Mouse (Mus musculus): ENCODE results near the gene Pik3r2. TPM values are rescaled to one million over a fixed set of nuclear protein-coding genes. Genes with fewer than 3 reads are reported as not detected.

The Pik3r2 gene
- total RNA-seq, 2 experiments from 2014 or later = 6.6 to 16.6 TPM

DNA sequence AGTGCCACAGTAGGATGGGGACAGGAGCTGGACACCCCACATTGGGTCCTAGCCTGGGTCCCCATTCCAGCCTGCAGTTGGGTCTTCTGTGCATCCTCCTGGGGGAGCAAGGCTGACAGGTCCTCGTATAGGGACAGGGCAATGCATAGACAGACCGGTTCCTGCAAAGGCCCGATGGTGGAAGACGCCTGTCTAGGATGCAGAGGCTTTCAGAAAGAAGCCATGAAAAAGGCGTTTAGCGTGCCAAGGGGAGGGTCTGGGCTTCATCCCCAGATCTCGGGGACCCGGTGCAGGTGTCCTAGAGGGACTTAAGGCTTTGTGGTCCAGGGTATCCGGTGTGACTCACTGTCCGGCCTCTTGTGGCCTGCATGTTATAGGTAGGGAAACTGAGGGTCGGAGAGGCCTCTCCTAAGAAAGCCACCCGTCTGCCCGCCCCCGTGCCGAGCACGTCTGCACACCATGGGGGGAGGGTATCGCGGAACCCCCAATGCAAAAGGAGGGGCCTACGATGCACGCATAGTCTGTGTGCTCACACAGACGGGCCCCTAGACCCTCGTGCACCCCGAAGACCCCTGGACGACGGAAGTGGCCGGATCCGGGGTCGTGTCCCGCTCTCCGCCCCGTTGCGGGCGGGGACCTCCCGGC, 540 bp downstream of the Pik3r2 start:
- ATAC-seq (replicated peaks; ENCODE audit: poor library complexity, severe bottlenecking) = no peak

DNA sequence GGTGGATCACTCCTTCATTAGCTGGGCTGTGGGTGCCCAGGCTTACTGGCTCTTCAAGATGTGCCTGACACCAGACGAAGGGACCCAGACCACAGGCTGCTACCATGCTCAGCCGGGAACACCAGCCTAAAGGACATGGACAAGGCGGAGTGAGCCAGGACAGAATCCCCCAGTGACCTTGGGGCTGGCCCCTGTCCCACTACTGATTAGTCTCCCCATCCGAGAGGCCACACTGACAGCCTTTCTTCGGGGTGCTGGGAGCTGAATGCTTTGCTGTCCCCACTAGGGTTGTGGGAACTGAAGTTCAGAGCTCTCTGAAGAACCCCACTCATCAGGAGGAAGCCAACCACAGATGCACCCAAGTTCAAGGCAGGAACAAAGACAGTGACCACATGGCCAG, 1.3 kb downstream of the Pik3r2 start:
- ATAC-seq (replicated peaks; ENCODE audit: poor library complexity, severe bottlenecking) = no peak

DNA sequence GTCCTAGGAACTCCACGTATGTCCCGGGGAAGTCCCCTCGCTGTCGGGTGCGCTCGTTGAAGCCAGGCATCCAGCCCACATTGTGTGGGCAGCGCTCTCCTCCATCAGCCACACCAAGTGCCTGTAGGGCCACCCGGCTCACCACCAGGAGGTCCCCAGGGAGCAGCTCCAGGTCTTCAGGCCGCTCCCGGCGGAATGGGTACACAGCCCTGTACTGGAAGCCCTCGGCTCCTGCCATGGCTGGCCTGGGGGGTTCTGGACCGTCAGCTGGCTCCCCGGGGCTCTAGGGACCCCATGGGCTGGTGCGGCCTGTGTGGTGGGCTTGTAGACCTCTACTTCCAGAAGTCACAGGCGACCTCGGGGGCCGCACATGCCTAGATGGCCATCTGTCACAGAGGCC, 1.8 kb downstream of the Pik3r2 start:
- no peak for ATAC-seq (replicated peaks; ENCODE audit: poor library complexity, severe bottlenecking)

DNA sequence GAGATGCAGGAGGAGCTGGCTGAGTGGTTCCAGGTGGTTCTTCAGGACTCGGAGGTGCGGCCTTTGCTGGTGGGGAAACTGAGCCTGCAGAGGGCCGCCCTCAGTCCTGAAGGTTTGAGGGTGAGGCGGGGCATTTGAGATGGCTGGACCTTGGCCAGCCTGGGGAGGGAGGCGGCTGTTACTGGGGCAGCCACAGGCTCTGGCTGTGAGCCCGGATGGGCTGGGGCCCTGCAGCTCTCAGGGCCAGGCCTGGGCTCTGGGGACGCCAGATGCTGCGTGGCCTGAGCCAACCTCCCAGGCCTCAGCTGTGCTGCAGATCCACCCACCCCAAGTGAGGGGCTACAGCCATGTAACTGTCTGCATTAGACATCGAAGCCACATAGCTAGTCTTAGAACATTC, 2.7 kb downstream of the Pik3r2 start:
- no peak for ATAC-seq (replicated peaks; ENCODE audit: poor library complexity, severe bottlenecking)

DNA sequence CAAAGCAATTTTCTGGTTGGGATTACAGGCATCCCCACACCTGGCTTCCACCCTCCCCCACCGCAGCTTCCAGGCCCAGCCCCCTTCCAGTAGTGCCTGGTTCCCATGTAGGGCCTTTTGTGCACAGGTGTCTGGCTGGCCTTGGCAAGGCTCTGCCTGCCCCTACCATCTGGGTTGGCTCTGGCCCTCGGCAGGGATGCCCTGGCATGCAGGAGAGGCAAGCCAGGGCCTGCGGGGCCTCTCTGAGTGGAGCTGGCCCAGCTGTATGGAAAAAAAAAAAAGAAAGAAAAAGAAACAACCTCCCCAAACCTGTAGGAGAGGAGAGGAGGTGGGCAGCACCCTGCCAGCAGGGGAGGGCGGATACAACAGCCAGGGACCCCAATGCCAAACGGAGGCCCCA, 3.1 kb downstream of the Pik3r2 start:
- ATAC-seq (replicated peaks; ENCODE audit: poor library complexity, severe bottlenecking) = no peak

DNA sequence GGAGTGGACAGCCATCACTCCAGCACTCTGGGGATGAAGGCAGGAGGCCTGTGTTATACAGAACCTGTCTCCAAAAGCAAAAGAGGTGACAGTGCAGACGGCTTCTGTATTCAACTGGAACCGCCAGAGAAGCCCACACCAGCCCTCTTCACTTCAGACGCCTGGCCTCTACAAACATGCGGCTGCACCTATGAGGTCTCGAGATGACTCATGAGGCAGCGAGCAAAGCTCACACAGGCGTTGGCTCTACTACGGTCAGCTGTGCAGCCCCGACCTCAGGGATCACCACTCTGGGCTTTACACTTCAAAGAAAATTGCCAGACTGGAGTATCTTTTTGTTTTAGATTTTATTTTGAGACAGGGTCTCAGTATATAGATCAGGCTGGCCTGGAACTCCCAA, 3.6 kb downstream of the Pik3r2 start:
- ATAC-seq (replicated peaks; ENCODE audit: poor library complexity, severe bottlenecking) = no peak

DNA sequence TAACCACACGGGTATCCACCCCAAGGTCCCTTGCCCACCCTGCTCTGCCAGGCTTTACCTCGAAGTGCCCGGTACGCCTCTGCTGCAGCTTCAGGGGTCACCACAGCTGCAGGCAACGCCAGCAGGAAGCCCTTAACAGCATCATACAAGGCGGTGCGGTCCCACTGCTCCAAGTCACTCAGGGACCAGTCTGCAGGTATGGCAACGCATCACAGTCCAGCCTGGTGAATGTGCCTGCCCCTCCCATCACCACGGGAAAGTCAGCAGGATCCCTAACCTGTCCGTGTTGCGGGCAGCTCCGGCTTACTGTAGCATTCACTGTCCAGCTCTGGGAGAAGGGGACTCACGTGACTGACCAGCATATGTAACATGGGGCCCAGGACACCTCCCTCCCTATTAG, 4.4 kb downstream of the Pik3r2 start:
- no peak for ATAC-seq (replicated peaks; ENCODE audit: poor library complexity, severe bottlenecking)

DNA sequence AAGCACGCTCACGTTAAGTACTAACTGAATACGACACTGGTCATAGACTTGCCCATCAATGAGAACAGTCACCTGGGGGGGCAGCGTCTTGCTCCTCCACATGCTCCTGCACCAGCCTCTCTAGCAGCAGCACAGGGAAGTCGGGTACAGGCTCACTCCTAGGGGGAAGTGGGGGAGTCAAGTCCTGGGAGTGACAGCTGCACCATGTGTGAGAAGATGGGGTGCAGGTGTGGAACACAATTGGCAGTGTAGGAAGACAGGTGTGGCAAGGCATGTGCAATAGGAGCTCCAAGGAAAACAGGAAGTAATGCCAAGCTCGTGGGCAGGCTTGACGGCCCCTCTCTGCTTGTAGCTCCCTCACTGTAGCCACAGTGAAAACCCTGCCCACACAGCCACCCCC, 5.3 kb downstream of the Pik3r2 start:
- ATAC-seq (replicated peaks; ENCODE audit: poor library complexity, severe bottlenecking) = no peak

DNA sequence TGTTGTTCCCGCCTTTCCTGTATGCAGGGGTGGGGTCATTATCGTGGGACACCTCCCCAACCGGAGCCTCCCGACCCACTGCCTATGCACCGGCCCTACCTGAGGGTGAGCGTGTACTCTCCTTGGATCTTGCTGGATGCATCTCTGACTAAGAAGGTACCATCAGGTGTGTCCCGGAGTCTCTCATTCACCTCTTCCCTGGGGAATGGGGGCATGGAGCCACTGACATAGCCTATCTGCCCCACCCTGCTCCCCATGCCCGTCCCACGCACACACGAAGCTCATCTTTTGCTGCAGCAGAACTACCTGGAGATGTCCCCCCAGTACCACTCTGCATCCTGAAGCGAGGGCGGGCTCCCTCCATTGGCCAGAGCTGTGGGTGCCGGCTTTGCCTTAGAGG, 5.8 kb downstream of the Pik3r2 start:
- no peak for ATAC-seq (replicated peaks; ENCODE audit: poor library complexity, severe bottlenecking)

DNA sequence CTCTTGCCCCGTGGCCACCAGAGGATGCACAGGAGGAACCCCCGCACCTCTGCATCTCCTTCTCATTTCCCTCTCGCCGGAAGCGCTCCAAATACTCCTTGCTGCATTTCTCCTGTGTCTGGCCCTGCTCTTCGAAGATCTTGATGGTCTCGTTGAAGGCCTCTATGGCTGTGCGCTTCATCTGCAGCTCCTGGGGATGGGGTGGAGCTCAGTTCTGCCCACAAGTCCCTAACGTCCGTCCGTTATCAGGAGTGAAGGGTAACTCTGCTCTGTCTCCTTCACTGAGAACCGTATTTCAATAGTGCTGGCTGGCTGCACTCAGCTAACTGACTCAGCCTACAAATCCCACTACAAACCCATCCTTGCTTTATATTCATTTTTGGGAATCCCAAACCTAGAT, 6.7 kb downstream of the Pik3r2 start:
- no peak for ATAC-seq (replicated peaks; ENCODE audit: poor library complexity, severe bottlenecking)

DNA sequence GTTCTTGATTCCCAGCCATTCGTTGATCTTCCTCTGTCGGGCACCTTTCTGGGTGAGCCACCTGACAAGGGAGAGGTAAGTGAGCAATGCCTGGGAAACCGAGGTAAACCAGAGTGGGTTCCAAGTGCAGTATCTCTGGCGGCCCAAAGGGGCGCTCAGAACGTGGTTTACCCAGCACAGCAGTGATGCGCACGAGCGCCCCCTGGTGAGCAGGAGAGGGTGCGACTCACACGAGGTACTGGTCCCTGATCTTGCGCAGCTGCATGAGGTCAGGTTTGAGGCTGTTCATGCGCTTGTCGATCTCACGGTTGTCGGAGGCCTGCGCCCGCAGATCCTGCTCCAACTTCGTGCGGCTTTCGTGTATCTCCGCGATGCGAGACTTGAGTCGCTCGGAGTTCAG, 7.2 kb downstream of the Pik3r2 start:
- peak; percentile 69 for ATAC-seq (replicated peaks; ENCODE audit: poor library complexity, severe bottlenecking)

DNA sequence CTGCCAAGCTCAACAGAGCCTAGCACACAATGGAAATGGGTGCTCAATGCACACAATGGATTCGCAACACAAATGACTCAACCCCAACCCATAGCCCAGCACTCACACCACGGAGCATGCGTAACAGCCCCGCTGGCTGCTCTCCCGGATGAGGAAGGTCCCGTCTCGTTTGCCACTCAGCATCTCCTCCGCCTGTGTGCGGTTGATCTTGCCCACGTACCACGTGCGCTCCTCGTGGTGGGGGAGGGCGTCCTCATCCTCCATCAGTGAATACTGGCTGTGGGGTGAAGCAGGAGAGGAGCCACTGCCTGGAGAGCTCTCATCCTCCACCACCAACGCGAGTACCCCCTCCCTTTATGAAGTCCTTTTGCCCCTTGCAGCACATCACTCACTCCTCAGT, 7.6 kb downstream of the Pik3r2 start:
- ATAC-seq (replicated peaks; ENCODE audit: poor library complexity, severe bottlenecking) = no peak

DNA sequence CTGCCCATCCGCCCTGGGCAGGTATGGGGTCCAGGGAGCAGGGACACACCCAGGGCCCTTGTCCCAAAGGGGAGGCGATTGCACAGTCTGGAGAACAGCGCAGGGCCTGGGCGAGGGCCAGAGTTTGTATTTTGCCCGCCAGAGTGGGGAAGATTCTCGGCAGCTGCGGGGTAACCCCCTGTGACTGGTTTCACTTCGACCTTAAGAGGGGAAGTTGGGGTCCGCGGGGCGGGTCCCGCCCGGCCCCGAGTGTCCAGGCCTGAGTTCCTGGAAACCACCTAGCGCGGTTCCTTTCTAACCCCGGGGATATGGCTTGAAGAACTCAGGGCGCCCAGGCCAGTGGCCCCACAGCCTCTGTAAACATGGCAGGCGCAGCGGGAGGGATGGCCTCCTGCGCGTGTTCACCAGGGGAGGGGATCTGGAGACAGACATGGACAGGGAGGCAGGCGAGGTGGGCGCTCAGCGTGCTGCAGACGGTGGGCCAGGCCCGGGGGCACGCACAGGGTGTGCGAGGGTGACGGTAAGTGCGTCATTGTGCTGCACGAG, 8.2 kb downstream of the Pik3r2 start:
- ATAC-seq (replicated peaks; ENCODE audit: poor library complexity, severe bottlenecking) = peak; percentile 46

DNA sequence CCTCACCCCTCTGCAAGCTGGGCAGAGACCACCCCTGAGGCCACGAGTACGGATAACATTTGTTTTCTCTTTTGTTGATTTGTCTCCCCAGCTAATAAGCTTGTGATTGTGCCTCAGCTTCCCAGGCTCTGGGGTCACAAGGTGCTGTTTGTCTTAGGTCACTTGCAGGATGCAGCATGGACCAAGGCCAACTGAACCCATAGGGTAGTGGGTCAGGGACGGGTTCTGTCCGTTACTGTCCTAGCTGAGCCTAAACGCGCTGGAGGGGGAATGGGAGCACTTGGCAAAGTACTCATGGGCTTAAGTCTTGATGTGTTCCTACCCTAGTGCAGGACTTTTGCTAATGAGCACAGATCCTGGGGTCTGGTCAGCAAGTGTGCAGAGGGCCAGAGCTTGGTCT, 9.0 kb downstream of the Pik3r2 start:
- no peak for ATAC-seq (replicated peaks; ENCODE audit: poor library complexity, severe bottlenecking)

DNA sequence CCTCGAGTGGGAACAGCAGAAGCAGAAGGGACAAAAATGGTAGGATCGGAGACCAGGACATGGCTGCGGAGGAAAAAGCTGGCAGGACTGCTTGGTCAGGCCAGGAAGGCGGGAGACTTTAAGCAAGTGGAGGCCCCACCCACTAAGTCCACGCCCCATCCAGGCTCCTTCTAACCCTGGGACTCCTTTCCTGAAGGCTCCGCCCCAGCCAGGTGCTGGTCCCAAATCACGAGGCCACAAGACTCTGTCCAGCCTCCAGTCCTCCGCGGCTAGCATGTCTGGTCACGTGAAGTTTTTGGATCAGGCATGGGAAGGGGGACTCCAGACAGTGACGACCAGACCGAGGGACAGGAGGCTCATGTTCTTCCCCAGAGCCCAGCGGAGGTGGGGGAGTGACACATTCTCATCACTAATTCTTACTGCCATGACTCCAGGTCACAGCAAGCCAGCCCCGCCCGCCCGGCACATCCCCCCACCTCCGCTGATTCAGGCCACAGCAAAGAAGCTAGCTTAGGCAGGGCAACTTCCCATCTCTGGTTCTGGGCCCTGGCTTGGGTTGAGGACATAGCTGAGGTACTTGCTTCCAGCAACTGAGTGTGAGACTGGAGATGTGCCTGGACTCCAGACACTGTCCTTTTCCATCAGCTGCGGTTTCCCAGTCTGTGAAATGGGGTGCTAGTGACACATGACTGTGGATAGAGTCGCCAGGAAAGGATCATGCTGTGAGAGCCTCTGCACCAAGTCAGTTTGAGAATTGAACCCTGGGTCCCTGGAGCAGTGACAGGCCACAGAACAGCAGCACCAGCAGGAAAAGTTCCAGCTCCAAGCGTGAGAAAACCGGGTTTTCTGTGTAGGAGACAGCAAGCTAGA, 9.7 kb downstream of the Pik3r2 start:
- ATAC-seq (replicated peaks; ENCODE audit: poor library complexity, severe bottlenecking) = peak; percentile 21; the same call in 1 of the 2 replicates

DNA sequence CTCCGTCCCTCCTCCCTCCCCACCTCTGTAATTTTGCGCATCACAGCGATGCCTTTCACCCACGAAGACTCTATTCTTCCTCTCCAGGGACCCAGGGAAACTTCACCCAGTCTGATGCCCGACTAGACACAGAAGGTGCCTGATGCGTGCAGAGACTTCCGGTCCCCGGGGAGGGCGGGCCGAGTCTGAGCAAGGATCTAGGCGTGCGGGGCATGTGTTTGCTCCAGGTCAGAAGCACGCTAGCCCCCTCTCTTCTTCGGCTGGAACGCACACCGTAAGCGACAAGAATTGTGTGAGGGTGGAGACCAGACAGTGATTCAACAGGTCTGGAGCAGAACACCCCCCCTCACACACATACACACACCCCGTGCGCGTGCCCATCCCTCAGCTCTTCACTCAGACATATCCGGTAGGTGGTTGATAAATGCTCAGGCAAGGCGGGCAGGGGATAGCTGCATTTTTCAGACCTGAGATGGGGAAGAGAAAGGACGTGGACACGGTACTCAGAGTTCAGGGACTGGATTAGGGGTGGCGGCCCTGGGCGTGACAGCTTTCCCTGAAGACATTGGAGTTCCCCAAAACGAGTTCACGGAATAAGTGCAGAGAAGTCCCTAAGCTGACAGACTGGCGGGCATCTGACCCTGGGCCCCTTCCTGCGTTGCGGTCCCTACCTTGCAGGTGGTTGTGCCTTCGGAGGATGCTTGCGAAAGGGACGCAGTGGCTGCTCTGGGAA, 10.5 kb downstream of the Pik3r2 start:
- ATAC-seq (replicated peaks; ENCODE audit: poor library complexity, severe bottlenecking) = peak; percentile 5; the same call in 1 of the 2 replicates

DNA sequence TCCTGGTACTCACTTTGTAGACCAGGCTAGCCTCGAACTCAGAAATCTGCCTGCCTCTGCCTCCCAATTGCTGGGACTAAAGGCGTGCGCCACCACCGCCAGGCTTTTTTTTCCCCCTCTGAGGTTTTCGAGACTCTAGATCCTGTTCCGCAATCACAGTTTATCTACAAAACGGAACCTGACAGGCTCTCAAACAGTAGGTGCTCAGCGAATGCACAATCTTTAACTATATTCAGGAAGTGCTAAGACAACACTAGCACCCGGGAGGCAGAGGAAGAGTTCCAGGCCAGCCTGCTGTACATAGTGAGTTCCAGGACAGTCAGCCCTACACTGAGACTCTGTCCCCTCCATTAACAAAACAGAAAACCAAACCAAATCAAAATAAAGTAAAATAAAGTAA, 11.2 kb downstream of the Pik3r2 start:
- no peak for ATAC-seq (replicated peaks; ENCODE audit: poor library complexity, severe bottlenecking)

DNA sequence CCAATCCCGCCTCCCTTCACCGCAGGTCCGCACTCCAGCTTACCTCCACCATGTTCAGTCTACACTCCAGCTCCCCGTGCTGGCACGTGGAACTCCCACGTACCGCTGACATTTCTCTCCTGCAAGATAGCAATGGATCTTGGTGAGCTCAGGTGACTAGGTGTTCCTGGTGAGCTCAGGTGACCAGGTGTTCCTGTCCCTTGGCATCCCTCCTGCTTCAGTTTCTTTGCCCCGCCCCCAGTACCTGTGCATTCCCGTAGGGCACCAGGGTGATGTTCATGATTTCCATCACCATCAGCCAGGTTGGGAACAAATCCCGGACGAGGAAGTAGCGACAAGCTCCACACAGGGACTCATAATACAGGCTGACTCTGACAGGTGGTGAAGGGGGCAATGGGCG, 11.8 kb downstream of the Pik3r2 start:
- ATAC-seq (replicated peaks; ENCODE audit: poor library complexity, severe bottlenecking) = no peak

DNA sequence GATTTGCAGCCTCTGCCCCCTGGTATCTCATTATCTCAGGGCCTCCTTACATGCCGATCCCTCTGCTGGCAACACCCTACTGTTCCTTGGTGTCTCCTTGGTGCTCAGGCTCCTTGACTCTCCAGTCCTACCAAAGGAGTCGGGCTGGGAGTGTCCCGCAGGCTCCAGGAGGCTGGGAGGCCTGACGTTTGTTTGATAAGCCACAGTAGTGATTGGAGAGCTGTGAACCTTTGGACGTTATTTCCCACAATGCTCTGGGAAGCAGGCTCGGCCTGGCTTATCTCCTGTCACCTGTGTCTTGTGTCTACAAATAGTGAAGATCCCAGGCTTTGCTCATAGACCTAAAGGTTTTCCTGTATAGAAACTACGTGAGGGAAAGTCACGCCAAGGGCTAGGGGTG, 12.5 kb downstream of the Pik3r2 start:
- no peak for ATAC-seq (replicated peaks; ENCODE audit: poor library complexity, severe bottlenecking)

DNA sequence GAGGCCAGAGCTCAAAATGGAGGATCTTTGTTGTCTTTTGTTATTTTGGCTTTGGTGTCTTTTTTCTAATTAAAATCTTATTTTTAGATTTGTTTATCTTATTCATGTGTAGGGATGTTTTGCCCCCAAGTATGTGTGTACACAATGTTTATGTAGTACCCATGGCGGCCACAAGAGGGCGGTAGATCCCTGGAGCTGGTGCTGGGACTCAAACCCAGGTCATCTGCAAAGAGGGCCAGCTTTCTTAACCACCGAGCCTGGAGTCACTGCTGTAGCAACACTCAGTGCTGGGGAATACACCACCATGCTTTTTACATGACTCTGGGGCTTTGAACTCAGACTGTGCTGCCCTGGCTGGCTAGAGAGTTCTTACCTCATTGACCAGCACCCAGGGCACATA, 13.2 kb downstream of the Pik3r2 start:
- ATAC-seq (replicated peaks; ENCODE audit: poor library complexity, severe bottlenecking) = no peak

DNA sequence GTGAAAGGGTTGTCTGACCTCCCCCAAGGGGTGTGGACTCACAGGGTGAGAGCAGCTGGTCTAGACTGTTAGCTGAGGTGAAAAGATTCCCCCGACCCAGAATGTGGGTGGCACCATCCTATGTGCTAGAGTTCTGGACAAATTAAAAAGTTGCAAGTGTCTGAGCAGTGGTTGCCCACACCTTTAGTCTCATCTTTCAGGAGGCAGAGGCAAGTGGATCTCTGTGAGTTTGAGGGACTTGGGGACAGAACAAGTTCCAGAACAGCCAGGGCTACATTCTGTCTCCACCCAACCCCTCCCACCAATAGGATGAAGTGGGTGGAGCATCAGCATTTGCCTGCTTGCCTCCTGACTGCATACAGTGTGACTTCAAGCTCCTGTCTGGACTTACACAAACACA, 14.4 kb downstream of the Pik3r2 start:
- ATAC-seq (replicated peaks; ENCODE audit: poor library complexity, severe bottlenecking) = no peak

Measured in granulocyte monocyte progenitor cell, adult 5-6 weeks (primary cell).